Mouse (Mus musculus): Measurements from ENCODE around the gene Por. TPM values are rescaled to one million over a fixed set of nuclear protein-coding genes. Genes with fewer than 3 reads are reported as not detected.

Gene Por
- polyA plus RNA-seq (2014; fragmentation: Nextera tagmentation; extraction: Ambion mirVana): 87.3 and 93.9 TPM in 2 replicates

DNA sequence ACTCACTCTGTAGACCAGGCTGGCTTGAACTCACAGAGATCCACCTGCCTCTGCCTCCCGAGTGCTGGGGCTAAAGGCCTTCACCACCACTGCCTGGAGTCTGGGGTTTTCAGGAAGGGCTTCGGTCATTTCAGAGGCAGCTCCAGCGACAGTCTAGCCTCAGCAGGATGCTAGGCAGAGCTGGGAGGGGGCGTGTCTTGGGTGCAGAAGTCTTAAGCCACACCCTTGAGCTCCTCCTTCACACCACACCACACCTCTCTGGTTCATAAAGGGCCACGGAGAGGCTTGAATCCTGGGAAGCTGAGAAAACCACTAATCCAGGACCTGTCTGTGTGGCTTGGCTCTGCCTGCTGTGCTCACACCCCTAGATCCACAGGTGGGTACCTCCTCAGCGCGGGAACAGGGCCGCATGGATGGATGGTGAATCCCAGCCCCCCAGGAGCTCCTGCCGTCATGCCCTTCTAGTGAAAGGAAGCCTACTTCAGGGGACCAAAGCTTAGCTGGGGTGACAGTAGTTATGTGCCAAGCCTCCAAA, at the start of gene Por:
Gene Por, plus strand, starts transcription at position 293 of the 535 bp plus-strand sequence.
- no peak within 1 kb of the TSS for H3K4me3 ChIP-seq (ENCODE audit: low read depth, low read length)
- H3K9me3 ChIP-seq (ENCODE audit: control insufficient read depth, low read length): no peaks in the 10 kb centered on the region
- H3K27me3 ChIP-seq (ENCODE audit: control insufficient read depth, insufficient read depth, low read length): no peaks in the 10 kb centered on the region
- H3K4me1 ChIP-seq (ENCODE audit: control insufficient read depth, insufficient read depth, low read length): peaks cover 8% of the 10 kb centered on the region
- no peak for DNase-seq (ENCODE audit: low spot score)
- no peak within 1 kb of the TSS for H3K4me2 ChIP-seq (ENCODE audit: low read depth)
- no peak within 1 kb of the TSS for H3K27ac ChIP-seq (ENCODE audit: low read depth, low read length)
- no peak within 1 kb of the TSS for H3K9ac ChIP-seq (ENCODE audit: low read length)
- no peak for ATAC-seq (ENCODE audit: insufficient read depth, low FRiP score, low TSS enrichment)
- WGBS: 19% methylated on average over 9 of the region's 9 CpGs
- H3K36me3 ChIP-seq (ENCODE audit: control insufficient read depth, insufficient read depth, low read length): no peaks in the 10 kb centered on the region

DNA sequence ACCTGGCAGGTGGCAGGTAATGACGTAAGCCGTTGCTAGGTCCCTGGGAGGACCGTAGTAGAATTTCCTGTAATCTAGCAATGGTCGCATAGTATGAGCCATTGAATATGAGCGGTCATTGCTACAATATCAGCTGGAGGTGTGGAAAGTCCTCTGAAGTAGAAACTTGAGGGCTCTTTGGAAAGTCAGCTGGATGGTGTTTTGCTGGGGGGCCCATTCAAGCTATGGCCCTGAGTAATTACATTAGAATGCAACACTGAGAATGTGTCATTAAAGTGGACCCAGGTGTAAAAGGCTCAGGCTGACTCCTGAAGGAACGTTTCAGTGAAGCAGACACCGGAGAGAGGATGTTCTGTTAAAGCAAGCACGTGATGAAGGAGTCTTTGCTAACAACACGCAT, 49.3 kb upstream of the Por start:
- H3K27ac ChIP-seq (ENCODE audit: low read depth, low read length): no peak overlapping the region
- no peaks in the 10 kb centered on the region for H3K27me3 ChIP-seq (ENCODE audit: control insufficient read depth, insufficient read depth, low read length)
- 84% methylated on average over 9 of the region's 9 CpGs for WGBS
- no peaks in the 10 kb centered on the region for H3K36me3 ChIP-seq (ENCODE audit: control insufficient read depth, insufficient read depth, low read length)
- no peak overlapping the region for H3K4me2 ChIP-seq (ENCODE audit: low read depth)
- ATAC-seq (ENCODE audit: insufficient read depth, low FRiP score, low TSS enrichment) (no peak), DNase-seq (ENCODE audit: low spot score) (no peak)
- no peak overlapping the region for H3K9ac ChIP-seq (ENCODE audit: low read length)
- no peaks in the 10 kb centered on the region for H3K9me3 ChIP-seq (ENCODE audit: control insufficient read depth, low read length)
- H3K4me1 ChIP-seq (ENCODE audit: control insufficient read depth, insufficient read depth, low read length): no peaks in the 10 kb centered on the region
- H3K4me3 ChIP-seq (ENCODE audit: low read depth, low read length): no peak overlapping the region

DNA sequence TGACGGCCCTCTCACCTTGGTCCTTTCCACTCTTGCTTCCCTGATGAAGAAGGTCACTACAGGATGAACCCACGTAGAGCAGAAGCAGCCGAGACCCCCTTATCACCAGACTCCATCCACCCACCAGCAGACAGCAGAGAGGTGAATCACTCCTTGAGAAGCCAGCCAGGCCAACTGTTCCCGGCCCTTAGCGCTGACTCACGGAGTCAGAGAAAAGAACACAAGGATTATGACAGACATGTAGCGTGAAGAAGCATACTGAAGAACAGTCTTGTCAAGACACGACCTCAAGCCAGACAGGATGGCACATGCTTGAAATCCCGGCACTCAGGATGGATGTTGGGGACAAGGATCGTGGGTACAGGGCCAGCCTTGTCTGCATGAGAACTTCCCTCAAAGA, 48.1 kb upstream of the Por start:
- H3K9me3 ChIP-seq (ENCODE audit: control insufficient read depth, low read length): no peaks in the 10 kb centered on the region
- 90% methylated on average over 10 of the region's 10 CpGs for WGBS
- no peak for ATAC-seq (ENCODE audit: insufficient read depth, low FRiP score, low TSS enrichment)
- no peak overlapping the region for H3K4me3 ChIP-seq (ENCODE audit: low read depth, low read length)
- DNase-seq (ENCODE audit: low spot score): no peak
- no peak overlapping the region for H3K9ac ChIP-seq (ENCODE audit: low read length)
- no peaks in the 10 kb centered on the region for H3K4me1 ChIP-seq (ENCODE audit: control insufficient read depth, insufficient read depth, low read length)
- no peak overlapping the region for H3K27ac ChIP-seq (ENCODE audit: low read depth, low read length)
- H3K36me3 ChIP-seq (ENCODE audit: control insufficient read depth, insufficient read depth, low read length): no peaks in the 10 kb centered on the region
- H3K4me2 ChIP-seq (ENCODE audit: low read depth): no peak overlapping the region
- H3K27me3 ChIP-seq (ENCODE audit: control insufficient read depth, insufficient read depth, low read length): no peaks in the 10 kb centered on the region

DNA sequence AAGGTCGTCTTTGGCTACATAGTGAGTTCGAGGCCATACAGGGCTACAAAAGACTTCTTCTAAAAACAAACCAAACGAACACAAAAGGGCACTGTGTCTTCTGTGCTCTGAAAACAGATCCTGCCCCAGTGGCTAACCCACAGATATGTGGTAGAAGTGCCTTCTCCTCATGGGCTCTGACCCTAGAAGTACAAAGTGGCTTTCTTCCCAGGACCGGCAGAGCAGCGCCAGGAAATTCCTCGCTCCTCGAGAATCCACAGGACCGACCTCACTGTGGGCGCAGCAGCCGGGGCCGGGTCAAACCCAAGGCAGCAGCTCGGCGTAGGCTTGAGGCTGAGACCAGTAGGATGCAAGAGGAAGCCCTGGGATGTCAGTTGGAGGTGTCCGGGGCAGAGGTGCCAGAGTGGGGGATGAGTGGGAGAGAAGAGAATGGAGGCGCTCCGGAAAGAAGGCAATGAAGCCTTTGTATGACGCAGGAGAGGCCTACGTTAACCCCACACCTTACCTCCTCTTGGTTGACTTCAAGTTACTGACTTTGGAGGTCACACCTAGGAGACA, 46.7 kb upstream of the Por start:
- DNase-seq (ENCODE audit: low spot score): no peak
- Histone ChIP-seq H3K4me3 (ENCODE audit: low read depth, low read length) (no peak overlapping the region), H3K4me2 (ENCODE audit: low read depth) (no peak overlapping the region), H3K27ac (ENCODE audit: low read depth, low read length) (no peak overlapping the region), H3K27me3 (ENCODE audit: control insufficient read depth, insufficient read depth, low read length) (no peaks in the 10 kb centered on the region), H3K9ac (ENCODE audit: low read length) (no peak overlapping the region), H3K4me1 (ENCODE audit: control insufficient read depth, insufficient read depth, low read length) (no peaks in the 10 kb centered on the region), H3K36me3 (ENCODE audit: control insufficient read depth, insufficient read depth, low read length) (no peaks in the 10 kb centered on the region), H3K9me3 (ENCODE audit: control insufficient read depth, low read length) (no peaks in the 10 kb centered on the region)
- 82% methylated on average over 18 of the region's 18 CpGs for WGBS
- no peak for ATAC-seq (ENCODE audit: insufficient read depth, low FRiP score, low TSS enrichment)

DNA sequence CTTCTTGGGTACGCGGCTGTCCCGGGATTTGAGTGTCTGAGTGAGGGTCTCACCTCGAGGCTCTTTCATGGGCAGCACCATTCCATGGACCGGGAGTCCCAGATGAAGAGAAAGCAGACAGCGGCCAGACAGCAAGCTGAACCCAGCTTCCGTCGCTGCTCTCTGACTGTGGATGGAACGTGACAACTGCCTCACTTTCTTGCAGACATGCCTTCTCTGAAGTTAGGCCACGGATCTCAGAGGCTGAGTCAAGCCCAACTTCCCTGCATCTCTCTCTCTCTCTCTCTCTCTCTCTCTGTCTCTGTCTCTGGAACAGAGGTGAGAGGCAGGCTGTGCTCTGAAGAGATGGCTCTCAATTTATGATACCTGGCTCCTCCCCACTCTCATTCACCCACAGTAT, 40.9 kb upstream of the Por start:
- H3K27me3 ChIP-seq (ENCODE audit: control insufficient read depth, insufficient read depth, low read length): no peaks in the 10 kb centered on the region
- no peak overlapping the region for H3K27ac ChIP-seq (ENCODE audit: low read depth, low read length)
- H3K9me3 ChIP-seq (ENCODE audit: control insufficient read depth, low read length): no peaks in the 10 kb centered on the region
- H3K4me2 ChIP-seq (ENCODE audit: low read depth): no peak overlapping the region
- H3K4me1 ChIP-seq (ENCODE audit: control insufficient read depth, insufficient read depth, low read length): peaks cover 5% of the 10 kb centered on the region
- no peaks in the 10 kb centered on the region for H3K36me3 ChIP-seq (ENCODE audit: control insufficient read depth, insufficient read depth, low read length)
- H3K9ac ChIP-seq (ENCODE audit: low read length): no peak overlapping the region
- H3K4me3 ChIP-seq (ENCODE audit: low read depth, low read length): no peak overlapping the region
- WGBS: 48% methylated on average over 10 of the region's 10 CpGs
- no peak for DNase-seq (ENCODE audit: low spot score)
- ATAC-seq (ENCODE audit: insufficient read depth, low FRiP score, low TSS enrichment): no peak

DNA sequence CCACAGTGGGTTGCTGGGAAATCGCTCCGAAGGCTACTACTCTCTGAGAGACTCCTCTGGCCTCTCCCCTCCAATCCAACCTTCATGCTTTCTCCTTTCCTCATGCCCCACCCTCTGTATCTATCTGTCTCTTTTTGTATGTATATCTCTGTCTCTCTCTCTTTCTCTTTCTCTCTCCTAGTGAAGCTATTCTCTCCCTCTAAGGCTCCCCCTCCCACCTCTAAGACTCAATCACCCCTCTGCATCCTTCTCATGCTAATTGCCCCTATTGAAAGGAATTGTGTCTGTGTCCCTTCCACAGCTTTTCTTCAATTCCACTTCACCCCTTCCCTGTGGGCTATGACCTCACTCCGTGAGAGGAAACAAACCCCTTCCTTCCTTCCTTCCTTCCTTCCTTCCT, 40.4 kb upstream of the Por start:
- Histone ChIP-seq H3K9ac (ENCODE audit: low read length) (no peak overlapping the region), H3K4me2 (ENCODE audit: low read depth) (no peak overlapping the region), H3K4me1 (ENCODE audit: control insufficient read depth, insufficient read depth, low read length) (peaks cover 5% of the 10 kb centered on the region), H3K36me3 (ENCODE audit: control insufficient read depth, insufficient read depth, low read length) (no peaks in the 10 kb centered on the region), H3K9me3 (ENCODE audit: control insufficient read depth, low read length) (no peaks in the 10 kb centered on the region), H3K27me3 (ENCODE audit: control insufficient read depth, insufficient read depth, low read length) (no peaks in the 10 kb centered on the region), H3K4me3 (ENCODE audit: low read depth, low read length) (no peak overlapping the region), H3K27ac (ENCODE audit: low read depth, low read length) (no peak overlapping the region)
- 81% methylated on average over 3 of the region's 3 CpGs for WGBS
- DNase-seq (ENCODE audit: low spot score) (no peak), ATAC-seq (ENCODE audit: insufficient read depth, low FRiP score, low TSS enrichment) (no peak)

DNA sequence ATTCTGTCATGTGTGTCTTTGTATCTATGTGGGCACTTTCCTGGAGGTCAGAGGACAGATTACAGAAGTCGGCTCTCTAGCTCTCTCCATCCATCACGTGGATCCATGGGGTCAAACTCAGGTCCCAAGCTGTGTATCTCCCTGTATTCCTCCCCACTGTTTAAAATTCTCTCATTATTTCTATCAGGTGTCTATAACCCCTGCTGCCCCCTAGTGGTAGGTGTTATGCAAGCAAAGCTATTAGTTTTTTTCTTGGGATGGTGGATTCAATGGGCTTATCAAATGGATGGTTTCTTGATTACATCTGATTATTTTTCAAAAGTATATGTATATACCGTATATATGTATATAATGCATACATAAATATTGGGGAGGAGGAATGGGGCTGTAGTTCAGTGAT, 39.2 kb upstream of the Por start:
- Histone ChIP-seq H3K27me3 (ENCODE audit: control insufficient read depth, insufficient read depth, low read length) (no peaks in the 10 kb centered on the region), H3K9ac (ENCODE audit: low read length) (no peak overlapping the region), H3K4me3 (ENCODE audit: low read depth, low read length) (no peak overlapping the region), H3K4me1 (ENCODE audit: control insufficient read depth, insufficient read depth, low read length) (peaks cover 5% of the 10 kb centered on the region), H3K4me2 (ENCODE audit: low read depth) (no peak overlapping the region), H3K27ac (ENCODE audit: low read depth, low read length) (no peak overlapping the region), H3K9me3 (ENCODE audit: control insufficient read depth, low read length) (no peaks in the 10 kb centered on the region), H3K36me3 (ENCODE audit: control insufficient read depth, insufficient read depth, low read length) (no peaks in the 10 kb centered on the region; the same call in 1 of the 2 replicates)
- 42% methylated on average over 3 of the region's 3 CpGs for WGBS
- ATAC-seq (ENCODE audit: insufficient read depth, low FRiP score, low TSS enrichment) (no peak), DNase-seq (ENCODE audit: low spot score) (peak; percentile 36)

DNA sequence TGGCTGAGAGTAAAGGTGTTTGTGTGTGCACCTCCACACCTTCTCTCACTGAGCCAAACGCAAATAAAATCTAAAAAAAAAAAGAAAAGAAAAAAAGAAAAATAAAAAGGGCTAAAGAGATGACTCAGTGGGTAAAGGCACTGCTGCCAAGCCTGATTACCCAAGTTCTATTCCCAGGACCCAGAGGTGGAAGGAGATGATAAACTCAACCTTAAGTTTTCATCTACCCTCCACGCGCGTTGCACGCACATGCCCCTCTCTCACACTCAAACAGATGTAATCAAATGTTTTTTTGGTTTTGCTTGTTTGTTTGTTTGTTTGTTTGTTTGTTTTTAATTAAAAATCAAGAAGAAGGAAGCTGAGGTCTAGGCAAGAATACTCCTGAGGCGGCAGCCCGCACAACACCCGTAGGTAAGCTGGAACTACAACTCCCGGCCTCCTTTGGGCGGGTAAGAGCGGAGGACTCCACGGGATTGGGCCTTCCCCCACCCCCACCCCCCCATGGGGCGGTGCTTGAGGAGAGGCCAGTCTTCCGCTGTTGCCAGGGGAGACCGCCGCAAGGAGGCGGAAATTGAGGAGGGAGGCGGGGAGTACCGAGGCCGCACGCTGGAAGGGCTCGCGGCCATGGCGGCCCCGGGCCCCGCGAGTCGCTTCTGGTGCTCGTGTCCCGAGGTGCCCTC, 37.6 kb upstream of the Por start, which contains the start of gene Rhbdd2:
Gene Rhbdd2, plus strand, starts transcription at position 502 of the 680 bp plus-strand sequence.
- no peaks in the 10 kb centered on the region for H3K9me3 ChIP-seq (ENCODE audit: control insufficient read depth, low read length)
- DNase-seq (ENCODE audit: low spot score) (peak; percentile 100), ATAC-seq (ENCODE audit: insufficient read depth, low FRiP score, low TSS enrichment) (peak; percentile 97)
- H3K4me2 ChIP-seq (ENCODE audit: low read depth): peak within 1 kb of the TSS; percentile 79
- 14% methylated on average over 27 of the region's 30 CpGs for WGBS
- H3K27ac ChIP-seq (ENCODE audit: low read depth, low read length): peak within 1 kb of the TSS; percentile 72; the same call in 1 of the 2 replicates
- peaks cover 5% of the 10 kb centered on the region for H3K4me1 ChIP-seq (ENCODE audit: control insufficient read depth, insufficient read depth, low read length)
- peak within 1 kb of the TSS; percentile 93 for H3K9ac ChIP-seq (ENCODE audit: low read length)
- H3K36me3 ChIP-seq (ENCODE audit: control insufficient read depth, insufficient read depth, low read length): peaks cover 2% of the 10 kb centered on the region; the same call in 1 of the 2 replicates
- peak within 1 kb of the TSS; percentile 89 for H3K4me3 ChIP-seq (ENCODE audit: low read depth, low read length)
- H3K27me3 ChIP-seq (ENCODE audit: control insufficient read depth, insufficient read depth, low read length): no peaks in the 10 kb centered on the region

DNA sequence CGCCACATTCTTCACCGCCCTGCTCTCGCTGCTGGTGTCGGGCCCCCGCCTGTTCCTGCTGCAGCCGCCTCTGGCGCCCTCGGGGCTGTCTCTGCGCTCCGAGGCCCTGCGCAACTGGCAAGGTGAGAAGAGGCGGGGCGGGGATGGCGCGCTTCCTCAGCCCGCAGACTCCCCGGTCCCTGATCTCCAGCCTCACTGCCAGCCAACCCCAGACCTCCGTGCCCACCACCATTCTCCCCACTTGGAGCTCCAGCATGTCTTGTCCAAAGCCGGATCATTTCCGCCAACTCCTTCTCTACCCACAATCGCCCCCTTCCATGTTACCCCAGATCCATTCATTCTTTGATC, 37.1 kb upstream of the Por start:
- Histone ChIP-seq H3K4me3 (ENCODE audit: low read depth, low read length) (peak overlapping the region; percentile 89), H3K9me3 (ENCODE audit: control insufficient read depth, low read length) (no peaks in the 10 kb centered on the region), H3K36me3 (ENCODE audit: control insufficient read depth, insufficient read depth, low read length) (peaks cover 2% of the 10 kb centered on the region; the same call in 1 of the 2 replicates), H3K9ac (ENCODE audit: low read length) (peak overlapping the region; percentile 93), H3K27me3 (ENCODE audit: control insufficient read depth, insufficient read depth, low read length) (no peaks in the 10 kb centered on the region), H3K4me1 (ENCODE audit: control insufficient read depth, insufficient read depth, low read length) (peaks cover 5% of the 10 kb centered on the region), H3K27ac (ENCODE audit: low read depth, low read length) (peak overlapping the region; percentile 72; the same call in 1 of the 2 replicates), H3K4me2 (ENCODE audit: low read depth) (peak overlapping the region; percentile 79)
- peak; percentile 79; the same call in 1 of the 2 replicates for ATAC-seq (ENCODE audit: insufficient read depth, low FRiP score, low TSS enrichment)
- WGBS: under 1% methylated on average over 21 of the region's 21 CpGs
- no peak for DNase-seq (ENCODE audit: low spot score)

Measured in neural tube, embryonic 11.5 days (tissue).